Mouse (Mus musculus) liver, embryonic 16.5 days (tissue): ENCODE measurements at regions not wholly inside any gene's neighbourhood (a gene's known extent, or its start where the extent isn't known, plus 50 kb on each side); places are given as distances from the start of the nearest gene placed in this dataset.

Experiments used
- ATAC-seq: fragments of 200-750 bp; cut with Nextera tagmentation; 2 replicates; pipeline ENCODE4 v1.8.0; 2017; ENCODE audit warnings: low read depth, mild to moderate bottlenecking, moderate number of reproducible peaks, moderate library complexity
- H3K27ac ChIP-seq: fragments of 300-500 bp; sonication (generic); 2 replicates; pipeline ENCODE4 v1.5.1; 2014; ENCODE audit warnings: mild to moderate bottlenecking, low read length
- H3K27me3 ChIP-seq: fragments of 300-500 bp; sonication (generic); 2 replicates; pipeline ENCODE4 v1.6.1; 2014; ENCODE audit warnings: low read depth, low read length, mixed read lengths; ENCODE audit not compliant: control insufficient read depth, insufficient read depth
- H3K36me3 ChIP-seq: fragments of 300-500 bp; sonication (generic); 2 replicates; pipeline ENCODE4 v1.6.1; 2014; ENCODE audit warnings: mild to moderate bottlenecking; ENCODE audit not compliant: control insufficient read depth, insufficient read depth
- H3K4me1 ChIP-seq: fragments of 300-500 bp; sonication (generic); 2 replicates; pipeline ENCODE4 v1.6.1; 2014; ENCODE audit warnings: low read depth, low read length, mixed read lengths; ENCODE audit not compliant: control insufficient read depth
- H3K4me2 ChIP-seq: fragments of 300-500 bp; sonication (generic); 2 replicates; pipeline ENCODE4 v1.6.1; 2014; ENCODE audit warnings: low read depth, low read length, mixed read lengths
- H3K4me3 ChIP-seq: fragments of 300-500 bp; sonication (generic); 2 replicates; pipeline ENCODE4 v1.5.1; 2014; ENCODE audit warnings: low read depth, mild to moderate bottlenecking, low read length
- H3K9ac ChIP-seq: fragments of 300-500 bp; sonication (generic); 2 replicates; pipeline ENCODE4 v1.6.1; 2014; ENCODE audit warnings: low read depth, low read length
- H3K9me3 ChIP-seq: fragments of 300-500 bp; sonication (generic); replicated peaks from 2 replicates; pipeline ENCODE4 v1.6.1; 2016; ENCODE audit warnings: low read length; ENCODE audit not compliant: control insufficient read depth
- WGBS: fragments of 180-500 bp; shearing (Covaris S2); extraction: QIAGEN DNeasy Blood & Tissue Kit; methylation state at CpG from one replicate; pipeline ENCODE4 v1.1.7; 2014; ENCODE audit not compliant: insufficient replicate concordance; 5-methylcytosine and 5-hydroxymethylcytosine counted together

DNA sequence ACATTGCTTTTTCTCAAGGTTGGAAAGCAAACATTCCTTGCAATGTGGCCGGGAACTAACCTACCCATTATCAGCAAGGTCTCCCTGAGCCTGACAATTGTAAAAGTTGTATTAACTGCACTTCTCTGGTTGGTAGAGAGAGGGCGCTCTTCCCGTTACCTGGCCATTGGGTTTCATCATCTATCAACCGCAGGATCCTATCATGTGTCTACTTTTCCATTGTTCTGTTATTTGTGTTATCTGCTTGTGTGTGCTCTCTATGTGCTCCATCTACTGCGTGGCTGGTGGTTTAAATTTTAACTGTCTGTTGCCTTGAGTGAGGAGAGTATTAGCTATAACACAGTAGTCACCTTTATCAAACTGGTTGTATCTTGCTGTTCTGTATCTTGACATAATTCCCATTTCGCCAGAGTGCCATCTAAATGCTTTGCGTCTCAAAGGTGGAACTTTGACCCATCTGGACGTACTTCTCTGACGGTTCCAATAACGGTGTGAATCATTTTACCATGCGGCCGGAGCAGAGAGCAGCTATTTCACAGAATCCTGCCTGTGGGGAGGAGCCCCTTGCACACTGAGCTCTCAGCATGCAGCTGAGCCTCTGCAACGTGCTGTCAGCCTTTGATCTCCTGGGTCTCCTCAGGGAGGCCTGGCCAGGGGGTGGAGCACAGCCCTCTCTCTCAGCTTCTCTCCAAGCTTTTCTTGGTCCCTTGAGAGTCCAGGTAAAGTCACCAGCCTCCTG, 77.5 kb upstream of the A530016L24Rik start:
- H3K36me3 ChIP-seq: no peaks in the 10 kb centered on the region
- ATAC-seq: no peak
- H3K9ac ChIP-seq: no peak overlapping the region
- no peaks in the 10 kb centered on the region for H3K4me1 ChIP-seq
- H3K27ac ChIP-seq: no peak overlapping the region
- WGBS: 25% methylated on average over 13 of the region's 13 CpGs
- no peak overlapping the region for H3K4me2 ChIP-seq
- H3K4me3 ChIP-seq: no peak overlapping the region
- no peaks in the 10 kb centered on the region for H3K9me3 ChIP-seq
- no peaks in the 10 kb centered on the region for H3K27me3 ChIP-seq

DNA sequence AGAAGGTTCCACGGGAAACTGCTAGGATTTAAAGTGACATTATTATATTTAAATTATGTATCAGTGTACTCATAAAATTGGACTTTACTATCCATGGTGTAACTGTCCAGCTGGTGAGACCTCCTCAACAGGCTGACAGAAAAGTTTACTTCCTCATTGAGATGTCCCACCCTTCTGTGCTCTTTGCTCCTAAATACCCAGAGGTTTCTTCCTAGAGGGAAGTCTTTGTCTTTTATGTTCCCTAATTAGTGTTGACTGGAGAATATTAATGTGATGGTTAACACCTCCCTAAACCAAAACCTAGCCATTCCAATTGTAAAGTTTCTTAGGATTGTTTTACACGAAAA, 76.9 kb upstream of the A530016L24Rik start:
- no peak overlapping the region for H3K27ac ChIP-seq
- ATAC-seq: no peak
- H3K4me1 ChIP-seq: no peaks in the 10 kb centered on the region
- no peak overlapping the region for H3K9ac ChIP-seq
- no peaks in the 10 kb centered on the region for H3K9me3 ChIP-seq
- no peak overlapping the region for H3K4me2 ChIP-seq
- H3K36me3 ChIP-seq: no peaks in the 10 kb centered on the region
- 35% methylated on average over 2 of the region's 2 CpGs for WGBS
- H3K27me3 ChIP-seq: no peaks in the 10 kb centered on the region
- no peak overlapping the region for H3K4me3 ChIP-seq

DNA sequence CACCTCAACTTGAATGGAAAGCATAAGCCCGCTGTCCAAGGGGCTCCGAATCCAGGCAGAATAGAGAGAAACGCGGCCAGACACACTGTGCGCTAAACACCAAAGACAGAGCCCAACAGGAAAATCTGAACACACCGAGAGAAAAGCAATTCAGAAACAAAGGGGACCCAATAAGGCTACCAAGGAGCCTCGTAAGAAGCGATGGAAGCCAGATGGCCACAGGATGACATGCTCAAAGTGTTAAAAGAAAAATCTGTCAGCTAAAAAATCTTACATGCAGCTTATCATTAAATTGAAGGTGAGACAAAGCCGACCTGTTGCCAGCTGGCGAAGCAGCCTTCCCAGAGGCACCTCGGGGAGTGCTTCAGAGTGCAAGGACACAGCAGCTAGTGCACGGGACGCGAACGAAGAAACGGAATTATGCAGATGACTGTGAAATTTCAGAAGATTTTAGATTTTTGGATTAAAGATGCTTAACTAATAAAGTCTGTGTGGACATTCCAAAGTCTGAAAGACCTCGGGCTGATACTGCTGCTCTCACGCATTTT, 73.2 kb upstream of the A530016L24Rik start:
- Histone ChIP-seq H3K27me3 (no peaks in the 10 kb centered on the region), H3K27ac (no peak overlapping the region), H3K9me3 (no peaks in the 10 kb centered on the region), H3K36me3 (no peaks in the 10 kb centered on the region), H3K4me2 (no peak overlapping the region), H3K4me3 (no peak overlapping the region), H3K4me1 (no peaks in the 10 kb centered on the region), H3K9ac (no peak overlapping the region)
- 77% methylated on average over 18 of the region's 18 CpGs for WGBS
- no peak for ATAC-seq

DNA sequence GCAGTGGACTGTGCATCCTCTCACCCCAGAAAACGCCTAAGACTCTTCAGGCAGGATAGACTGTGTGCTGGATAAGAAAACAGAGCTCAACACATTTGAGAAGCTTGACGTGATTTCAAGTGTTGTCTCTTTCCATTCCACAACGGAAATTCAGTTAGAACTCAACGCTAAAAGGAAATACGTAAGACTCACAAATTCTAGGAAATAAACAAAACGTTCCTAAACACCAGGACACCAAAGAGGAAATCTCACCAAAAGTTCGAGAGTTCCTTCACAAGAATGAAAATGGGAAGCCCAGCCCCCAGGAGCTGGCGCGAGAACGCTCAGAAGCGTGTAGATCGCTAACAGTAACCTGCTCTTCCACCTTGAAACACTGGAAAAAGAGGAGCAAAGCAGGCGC, 72.7 kb upstream of the A530016L24Rik start:
- Histone ChIP-seq H3K4me3 (no peak overlapping the region), H3K36me3 (no peaks in the 10 kb centered on the region), H3K4me1 (no peaks in the 10 kb centered on the region), H3K9ac (no peak overlapping the region), H3K27ac (no peak overlapping the region), H3K9me3 (no peaks in the 10 kb centered on the region), H3K4me2 (no peak overlapping the region), H3K27me3 (no peaks in the 10 kb centered on the region)
- 58% methylated on average over 13 of the region's 13 CpGs for WGBS
- no peak for ATAC-seq

DNA sequence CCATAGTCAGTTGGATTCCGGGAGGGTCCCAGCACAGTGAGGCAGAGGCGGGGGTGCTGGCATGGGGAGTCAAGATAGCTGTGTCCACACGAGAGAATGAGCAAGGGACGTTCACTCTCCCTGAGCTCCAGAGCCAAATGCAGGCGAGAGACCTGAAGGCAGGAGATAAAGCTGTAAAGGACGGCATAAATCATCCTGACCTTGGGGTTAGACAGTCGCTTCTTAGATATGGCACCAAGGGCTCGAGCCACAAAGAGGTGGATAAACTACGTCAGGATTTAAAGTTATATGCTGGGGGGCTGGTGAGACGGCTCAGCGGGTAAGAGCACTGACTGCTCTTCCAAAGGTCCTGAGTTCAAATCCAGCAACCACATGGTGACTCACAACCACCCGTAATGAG, 70.6 kb upstream of the A530016L24Rik start:
- H3K36me3 ChIP-seq: no peaks in the 10 kb centered on the region
- H3K9me3 ChIP-seq: no peaks in the 10 kb centered on the region
- no peak for ATAC-seq
- H3K27ac ChIP-seq: no peak overlapping the region
- H3K9ac ChIP-seq: no peak overlapping the region
- H3K4me1 ChIP-seq: no peaks in the 10 kb centered on the region
- no peak overlapping the region for H3K4me2 ChIP-seq
- 36% methylated on average over 12 of the region's 12 CpGs for WGBS
- H3K27me3 ChIP-seq: no peaks in the 10 kb centered on the region
- H3K4me3 ChIP-seq: no peak overlapping the region

DNA sequence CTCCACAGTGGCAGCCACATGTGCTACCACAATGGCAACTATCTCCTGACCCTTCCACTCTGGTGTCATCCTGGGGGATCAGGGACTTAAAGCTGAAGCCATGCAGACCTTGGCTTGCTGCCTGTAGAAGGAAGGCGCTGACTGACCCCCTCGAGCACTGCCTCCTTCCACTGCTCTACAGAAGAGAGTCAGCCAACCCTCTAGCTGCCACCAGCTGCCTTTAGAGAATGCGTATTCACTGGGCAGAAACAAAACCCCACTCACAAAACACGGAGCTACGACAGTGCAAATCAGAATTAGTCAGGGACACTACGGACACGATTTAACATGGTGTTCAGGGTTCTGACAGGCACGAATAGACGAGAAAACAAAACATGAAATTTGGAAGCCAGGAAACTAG, 67.1 kb upstream of the A530016L24Rik start:
- H3K4me3 ChIP-seq: no peak overlapping the region
- no peak overlapping the region for H3K4me2 ChIP-seq
- ATAC-seq: no peak
- H3K9ac ChIP-seq: no peak overlapping the region
- H3K36me3 ChIP-seq: no peaks in the 10 kb centered on the region
- no peak overlapping the region for H3K27ac ChIP-seq
- no peaks in the 10 kb centered on the region for H3K4me1 ChIP-seq
- no peaks in the 10 kb centered on the region for H3K9me3 ChIP-seq
- no peaks in the 10 kb centered on the region for H3K27me3 ChIP-seq
- 69% methylated on average over 9 of the region's 9 CpGs for WGBS

DNA sequence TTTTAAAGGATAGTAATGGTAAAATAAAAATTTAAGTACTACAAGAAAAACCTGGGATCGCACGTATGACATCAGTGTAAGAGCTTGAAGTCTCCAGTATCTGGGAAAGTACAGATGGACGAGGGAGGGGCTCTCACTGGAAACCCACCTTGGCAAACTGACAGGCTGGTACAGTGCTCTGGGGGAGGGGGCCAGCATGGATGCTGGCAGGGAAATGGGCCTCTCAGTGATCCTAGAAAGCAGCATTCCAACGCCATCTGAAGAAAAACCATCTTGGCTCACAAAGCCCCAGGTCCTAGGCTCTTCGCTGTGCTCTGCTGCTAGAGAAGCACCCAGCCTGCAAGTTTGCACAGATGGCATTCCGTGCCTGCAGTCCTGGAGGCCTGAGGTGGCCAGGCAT, 65.1 kb upstream of the A530016L24Rik start:
- Histone ChIP-seq H3K27ac (no peak overlapping the region), H3K9ac (no peak overlapping the region), H3K4me2 (no peak overlapping the region), H3K4me1 (no peaks in the 10 kb centered on the region), H3K4me3 (no peak overlapping the region), H3K36me3 (no peaks in the 10 kb centered on the region), H3K27me3 (no peaks in the 10 kb centered on the region), H3K9me3 (no peaks in the 10 kb centered on the region)
- no peak for ATAC-seq
- 73% methylated on average over 6 of the region's 6 CpGs for WGBS

DNA sequence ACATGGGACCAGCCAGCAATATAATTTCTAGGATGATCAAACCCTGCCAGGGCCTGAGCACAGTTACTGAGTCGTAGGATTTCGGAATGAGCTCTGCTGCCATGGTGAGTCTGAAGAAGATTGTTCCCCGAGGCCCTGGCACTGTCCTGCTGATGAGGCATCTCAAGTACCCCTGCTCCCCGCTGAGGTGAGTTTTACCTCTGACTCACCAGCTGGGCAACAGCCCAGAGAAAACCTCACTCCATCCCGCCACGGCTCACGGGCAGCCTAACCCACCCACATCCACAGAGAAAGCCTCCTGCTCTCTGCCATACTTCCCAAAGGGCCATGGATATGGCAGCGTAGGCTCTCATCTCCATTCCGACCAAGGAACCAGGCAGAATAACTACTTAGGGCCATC, 62.6 kb upstream of the A530016L24Rik start:
- Histone ChIP-seq H3K9ac (no peak overlapping the region), H3K9me3 (no peaks in the 10 kb centered on the region), H3K4me2 (no peak overlapping the region), H3K4me3 (no peak overlapping the region), H3K27me3 (no peaks in the 10 kb centered on the region), H3K27ac (no peak overlapping the region), H3K4me1 (no peaks in the 10 kb centered on the region), H3K36me3 (no peaks in the 10 kb centered on the region)
- 65% methylated on average over 9 of the region's 9 CpGs for WGBS
- ATAC-seq: no peak

DNA sequence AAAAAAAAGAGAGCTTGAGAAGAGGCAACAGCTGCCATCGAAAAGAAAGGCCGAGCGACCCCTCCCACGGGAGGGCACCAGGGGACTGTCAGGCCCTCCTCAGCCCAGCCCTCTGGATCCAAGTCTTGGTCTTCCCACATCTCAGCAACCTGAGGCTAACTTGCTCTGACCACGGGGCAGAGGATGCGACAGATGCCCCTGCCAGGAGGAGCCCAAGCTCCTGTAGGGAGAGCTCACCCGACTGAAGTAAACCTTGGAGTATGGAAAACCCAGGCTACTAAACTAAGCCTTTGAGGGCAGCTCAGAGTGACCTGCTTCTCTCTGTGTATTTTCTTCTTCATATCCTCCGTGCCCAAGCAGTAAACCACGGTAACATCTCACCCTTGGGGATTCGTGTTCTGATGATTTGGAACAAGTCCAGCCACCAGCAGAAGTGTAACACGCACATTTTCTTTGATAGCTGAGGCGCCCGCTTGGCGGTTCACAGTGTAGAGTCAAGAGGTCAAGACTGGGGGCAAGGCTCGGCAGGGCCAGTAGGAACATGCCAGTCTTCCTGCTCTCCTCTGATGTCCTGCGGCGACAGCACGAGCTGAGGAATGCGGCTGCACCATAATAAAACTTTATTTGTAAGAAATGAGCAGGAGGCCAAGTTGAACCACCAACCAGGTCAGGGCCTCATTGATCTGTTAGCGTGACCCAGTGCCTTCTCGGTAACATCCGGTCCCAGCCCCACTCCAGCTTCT, 59.0 kb upstream of the A530016L24Rik start:
- H3K4me1 ChIP-seq: no peaks in the 10 kb centered on the region
- no peak overlapping the region for H3K4me2 ChIP-seq
- no peak overlapping the region for H3K4me3 ChIP-seq
- WGBS: 60% methylated on average over 22 of the region's 22 CpGs
- no peak for ATAC-seq
- no peak overlapping the region for H3K9ac ChIP-seq
- H3K9me3 ChIP-seq: no peaks in the 10 kb centered on the region
- H3K36me3 ChIP-seq: no peaks in the 10 kb centered on the region
- H3K27me3 ChIP-seq: no peaks in the 10 kb centered on the region
- no peak overlapping the region for H3K27ac ChIP-seq
